7 mouse cellular contexts compared by ENCODE assay signal in the genomic region with DNA sequence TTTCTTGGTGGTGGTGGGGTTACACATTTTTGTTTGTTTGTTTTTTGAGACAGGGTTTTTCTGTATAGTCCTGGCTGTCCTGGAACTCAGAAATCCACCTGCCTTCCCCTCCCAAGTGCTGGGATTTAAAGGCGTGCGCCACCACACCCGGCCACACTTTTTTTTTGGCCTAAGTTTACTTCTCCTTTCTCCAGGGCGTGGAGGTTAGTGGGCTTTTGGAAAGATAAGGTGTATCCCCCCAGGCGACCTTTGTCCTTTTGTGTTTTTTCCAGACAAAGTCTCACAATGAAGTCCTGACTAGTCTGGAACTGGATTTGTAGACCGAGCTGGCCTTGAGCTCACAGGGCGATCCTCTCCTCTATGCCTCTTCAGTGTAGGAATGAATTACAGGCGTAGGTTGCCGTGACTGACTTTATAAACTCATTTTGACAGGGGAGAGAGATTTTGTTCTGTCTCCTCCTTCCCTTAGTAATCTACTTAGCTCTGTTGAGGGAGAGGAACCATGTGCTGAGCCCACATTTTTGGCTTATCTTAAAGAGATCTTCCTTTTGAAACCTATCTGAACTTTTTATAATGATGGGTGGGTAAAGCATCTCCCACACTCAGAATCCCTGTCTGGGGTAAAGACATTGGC. TPM values are rescaled to one million over a fixed set of nuclear protein-coding genes. Genes with fewer than 3 reads are reported as not detected.
DNase-seq lines count a peak whose midpoint lies in the region; ATAC-seq and TF ChIP-seq lines count a peak whose summit lies in the region.

No protein-coding gene starts in this region.

- H3K27ac ChIP-seq in lung, embryonic 14.5 days (ENCODE audit: low read depth): no peak overlapping the region
- H3K27ac ChIP-seq in embryonic facial prominence, embryonic 10.5 days (replicated peaks): peak overlapping the region; percentile 51; the same call in 1 of the 2 replicates
- H3K27ac ChIP-seq in hindbrain, embryonic 14.5 days: no peak overlapping the region
- H3K27ac ChIP-seq in neural tube, embryonic 14.5 days (ENCODE audit: low read depth, low read length): no peak overlapping the region

- H3K4me1 ChIP-seq in lung, embryonic 14.5 days (ENCODE audit: insufficient read depth): peaks cover 35% of the 10 kb centered on the region
- peaks cover 72% of the 10 kb centered on the region for H3K4me1 ChIP-seq in embryonic facial prominence, embryonic 10.5 days
- peaks cover 42% of the 10 kb centered on the region for H3K4me1 ChIP-seq in hindbrain, embryonic 14.5 days (replicated peaks; ENCODE audit: control insufficient read depth, insufficient read depth, low read length)
- peaks cover 29% of the 10 kb centered on the region for H3K4me1 ChIP-seq in neural tube, embryonic 14.5 days (ENCODE audit: control insufficient read depth, insufficient read depth, low read length)

- 30% methylated on average over 9 of the region's 9 CpGs for WGBS in lung, embryonic 14.5 days
- WGBS in embryonic facial prominence, embryonic 10.5 days: 27% methylated on average over 9 of the region's 9 CpGs
- 33% methylated on average over 9 of the region's 9 CpGs for WGBS in hindbrain, embryonic 14.5 days
- 34% methylated on average over 9 of the region's 9 CpGs for WGBS in neural tube, embryonic 14.5 days

- ATAC-seq in lung, embryonic 14.5 days (ENCODE audit: insufficient read depth): no peak
- no peak for ATAC-seq in hindbrain, embryonic 14.5 days (ENCODE audit: low FRiP score)
- ATAC-seq in neural tube, embryonic 14.5 days (ENCODE audit: low read depth): no peak

- no peaks in the 10 kb centered on the region for H3K27me3 ChIP-seq in lung, embryonic 14.5 days (ENCODE audit: insufficient read depth, low read length)
- H3K27me3 ChIP-seq in embryonic facial prominence, embryonic 10.5 days (replicated peaks; ENCODE audit: low read depth, poor library complexity, severe bottlenecking): no peaks in the 10 kb centered on the region
- no peaks in the 10 kb centered on the region for H3K27me3 ChIP-seq in hindbrain, embryonic 14.5 days (ENCODE audit: control insufficient read depth, insufficient read depth, low read length)
- H3K27me3 ChIP-seq in neural tube, embryonic 14.5 days (ENCODE audit: control insufficient read depth, insufficient read depth, low read length): no peaks in the 10 kb centered on the region

- H3K4me3 ChIP-seq in lung, embryonic 14.5 days (ENCODE audit: low read depth, low read length): peak overlapping the region; percentile 87; the same call in 1 of the 2 replicates
- H3K4me3 ChIP-seq in embryonic facial prominence, embryonic 10.5 days: peak overlapping the region; percentile 90
- H3K4me3 ChIP-seq in hindbrain, embryonic 14.5 days (replicated peaks; ENCODE audit: low read length): no peak overlapping the region
- no peak overlapping the region for H3K4me3 ChIP-seq in neural tube, embryonic 14.5 days (ENCODE audit: low read depth, low read length)

- H3K9ac ChIP-seq in lung, embryonic 14.5 days: no peak overlapping the region
- no peak overlapping the region for H3K9ac ChIP-seq in hindbrain, embryonic 14.5 days
- no peak overlapping the region for H3K9ac ChIP-seq in neural tube, embryonic 14.5 days (replicated peaks; ENCODE audit: low read depth, low read length)

- H3K36me3 ChIP-seq in lung, embryonic 14.5 days (ENCODE audit: insufficient read depth): peaks cover 8% of the 10 kb centered on the region
- H3K36me3 ChIP-seq in embryonic facial prominence, embryonic 10.5 days (replicated peaks): peaks cover 13% of the 10 kb centered on the region
- H3K36me3 ChIP-seq in hindbrain, embryonic 14.5 days (replicated peaks; ENCODE audit: control insufficient read depth, insufficient read depth): peaks cover 7% of the 10 kb centered on the region
- peaks cover 3% of the 10 kb centered on the region for H3K36me3 ChIP-seq in neural tube, embryonic 14.5 days (ENCODE audit: control insufficient read depth, insufficient read depth, low read length)

- TF ChIP-seq CTCF in lung, embryonic 14.5 days (IDR thresholded peaks at IDR 0.05; ENCODE audit: low read depth): no peak

- peak overlapping the region; percentile 96 for H3K4me2 ChIP-seq in lung, embryonic 14.5 days
- peak overlapping the region; percentile 79 for H3K4me2 ChIP-seq in hindbrain, embryonic 14.5 days (replicated peaks)
- peak overlapping the region; percentile 41 for H3K4me2 ChIP-seq in neural tube, embryonic 14.5 days (ENCODE audit: low read depth, low read length)

- DNase-seq in lung, embryonic 14.5 days: no peak
- DNase-seq in lung, postnatal 25 days (ENCODE audit: low spot score): no peak
- DNase-seq in embryonic facial prominence, embryonic 10.5 days (ENCODE audit: low spot score): no peak
- no peak for DNase-seq in hindbrain, embryonic 14.5 days (ENCODE audit: low spot score)
- no peak for DNase-seq in ovary, adult 18-20 months (ENCODE audit: low spot score)
- DNase-seq in frontal cortex, postnatal 14 days (ENCODE audit: low spot score in 2 of 2): no peak

- no peaks in the 10 kb centered on the region for H3K9me3 ChIP-seq in lung, embryonic 14.5 days (ENCODE audit: low read depth, low read length)
- no peaks in the 10 kb centered on the region for H3K9me3 ChIP-seq in embryonic facial prominence, embryonic 10.5 days
- H3K9me3 ChIP-seq in hindbrain, embryonic 14.5 days (ENCODE audit: control insufficient read depth, low read length): no peaks in the 10 kb centered on the region
- no peaks in the 10 kb centered on the region for H3K9me3 ChIP-seq in neural tube, embryonic 14.5 days (ENCODE audit: control insufficient read depth, low read length)

RNA-seq across cellular contexts. Expression of gene Baz2a, which starts 3.7 kb away (rescaled TPM):
- polyA plus RNA-seq in lung, embryonic 14.5 days (2014; fragmentation: Nextera tagmentation; extraction: Ambion mirVana): 23.9 and 26.2 TPM in 2 replicates
- polyA plus RNA-seq in embryonic facial prominence, embryonic 10.5 days (2016; fragmentation: Nextera tagmentation; extraction: Ambion mirVana): 14.7 and 17.5 TPM in 2 replicates
- 17.7 and 19.0 TPM in 2 replicates for polyA plus RNA-seq in hindbrain, embryonic 14.5 days (2014; fragmentation: Nextera tagmentation; extraction: Ambion mirVana)
- 15.8 and 20.9 TPM in 2 replicates for polyA plus RNA-seq in neural tube, embryonic 14.5 days (2014; fragmentation: Nextera tagmentation; extraction: Ambion mirVana)

RNA-seq across cellular contexts. Expression of gene Atp5b, which starts 12.0 kb away (rescaled TPM):
- 2,183 and 2,273 TPM in 2 replicates for polyA plus RNA-seq in lung, embryonic 14.5 days (2014; fragmentation: Nextera tagmentation; extraction: Ambion mirVana)
- polyA plus RNA-seq in embryonic facial prominence, embryonic 10.5 days (2016; fragmentation: Nextera tagmentation; extraction: Ambion mirVana): 2,197 and 2,277 TPM in 2 replicates
- 2,242 and 2,471 TPM in 2 replicates for polyA plus RNA-seq in hindbrain, embryonic 14.5 days (2014; fragmentation: Nextera tagmentation; extraction: Ambion mirVana)
- polyA plus RNA-seq in neural tube, embryonic 14.5 days (2014; fragmentation: Nextera tagmentation; extraction: Ambion mirVana): 2,213 and 2,273 TPM in 2 replicates

RNA-seq across cellular contexts. Expression of gene Ptges3, which starts 36.4 kb away (rescaled TPM):
- 548 and 570 TPM in 2 replicates for polyA plus RNA-seq in lung, embryonic 14.5 days (2014; fragmentation: Nextera tagmentation; extraction: Ambion mirVana)
- 711 and 729 TPM in 2 replicates for polyA plus RNA-seq in embryonic facial prominence, embryonic 10.5 days (2016; fragmentation: Nextera tagmentation; extraction: Ambion mirVana)
- polyA plus RNA-seq in hindbrain, embryonic 14.5 days (2014; fragmentation: Nextera tagmentation; extraction: Ambion mirVana): 393 and 410 TPM in 2 replicates
- polyA plus RNA-seq in neural tube, embryonic 14.5 days (2014; fragmentation: Nextera tagmentation; extraction: Ambion mirVana): 381 and 396 TPM in 2 replicates

RNA-seq across cellular contexts. Expression of gene Naca, which starts 59.7 kb away (rescaled TPM):
- 921 and 936 TPM in 2 replicates for polyA plus RNA-seq in lung, embryonic 14.5 days (2014; fragmentation: Nextera tagmentation; extraction: Ambion mirVana)
- polyA plus RNA-seq in embryonic facial prominence, embryonic 10.5 days (2016; fragmentation: Nextera tagmentation; extraction: Ambion mirVana): 907 and 927 TPM in 2 replicates
- 558 and 592 TPM in 2 replicates for polyA plus RNA-seq in hindbrain, embryonic 14.5 days (2014; fragmentation: Nextera tagmentation; extraction: Ambion mirVana)
- polyA plus RNA-seq in neural tube, embryonic 14.5 days (2014; fragmentation: Nextera tagmentation; extraction: Ambion mirVana): 537 and 552 TPM in 2 replicates

Comparison
In these comparisons a context has a peak if more than half of its experiments do, and no peak if none do; other contexts are left out.
1. H3K4me2 ChIP-seq: peak in every context shown above with its lines; median percentile 96 in lung, embryonic 14.5 days; 79 in hindbrain, embryonic 14.5 days; 41 in neural tube, embryonic 14.5 days.
2. H3K4me3 ChIP-seq: peak in lung, embryonic 14.5 days (single experiment) and embryonic facial prominence, embryonic 10.5 days (single experiment); none in hindbrain, embryonic 14.5 days (single experiment) and neural tube, embryonic 14.5 days (single experiment).